Mouse (Mus musculus): ENCODE measurements around the gene Upf3a. TPM values are rescaled to one million over a fixed set of nuclear protein-coding genes. Genes with fewer than 3 reads are reported as not detected.
A peak's percentile ranks its signal among the peaks of the same experiment; 100 is the strongest.
"Not testable (repeated sequence)": the region's sequence is repeated elsewhere in the genome, so short reads cannot be mapped to it uniquely, and the experiment has no call there.

The Upf3a gene
- not detected in 2 replicates for polyA plus RNA-seq (2012; ENCODE audit: insufficient read depth, insufficient read length, low replicate concordance, missing spikeins)

DNA sequence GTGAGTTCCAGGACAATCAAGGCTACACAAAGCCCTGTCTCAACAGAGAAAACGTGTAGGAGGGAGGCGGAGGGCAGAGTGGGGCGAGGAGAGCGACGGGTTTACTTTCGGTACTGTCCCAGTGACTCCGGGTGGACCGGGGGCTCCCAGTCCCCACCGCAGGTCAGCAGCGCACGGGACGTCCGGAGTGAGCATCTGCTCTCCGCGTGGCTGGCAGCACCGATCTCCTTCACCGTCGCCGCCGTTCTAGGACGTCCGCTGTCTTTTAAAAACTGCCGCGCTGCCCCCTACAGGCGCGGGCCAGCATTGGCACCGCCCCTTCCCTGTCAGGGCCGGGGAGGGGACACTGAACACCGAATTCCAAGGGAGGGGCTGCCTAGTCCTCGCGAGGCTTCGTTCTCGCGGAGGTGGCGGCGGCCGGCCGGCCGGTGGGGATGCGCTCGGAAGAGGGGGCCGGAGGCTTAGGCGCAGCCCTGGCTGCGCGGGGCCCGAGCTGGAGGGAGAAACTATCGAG is at the start of gene Upf3a:
TSS of gene Upf3a (plus strand) at position 366 of the 514 bp plus-strand sequence.
- WGBS, result under 1% methylated on average over 47 of the region's 47 CpGs
- peak; percentile 89 for TF ChIP-seq CTCF (IDR thresholded peaks at IDR 0.05; ENCODE audit: insufficient read depth, low read depth, low read length)
- TF ChIP-seq POLR2A (IDR thresholded peaks at IDR 0.05; ENCODE audit: insufficient read depth, low read depth, low read length), result no peak
- Histone ChIP-seq H3K27ac (ENCODE audit: insufficient read depth, low read depth, low read length) (peak within 1 kb of the TSS; percentile 98), H3K4me1 (ENCODE audit: control insufficient read depth, insufficient read depth, low read length) (peaks cover 7% of the 10 kb centered on the region), H3K4me3 (ENCODE audit: insufficient read depth, low read depth, low read length) (peak within 1 kb of the TSS; percentile 82)

DNA sequence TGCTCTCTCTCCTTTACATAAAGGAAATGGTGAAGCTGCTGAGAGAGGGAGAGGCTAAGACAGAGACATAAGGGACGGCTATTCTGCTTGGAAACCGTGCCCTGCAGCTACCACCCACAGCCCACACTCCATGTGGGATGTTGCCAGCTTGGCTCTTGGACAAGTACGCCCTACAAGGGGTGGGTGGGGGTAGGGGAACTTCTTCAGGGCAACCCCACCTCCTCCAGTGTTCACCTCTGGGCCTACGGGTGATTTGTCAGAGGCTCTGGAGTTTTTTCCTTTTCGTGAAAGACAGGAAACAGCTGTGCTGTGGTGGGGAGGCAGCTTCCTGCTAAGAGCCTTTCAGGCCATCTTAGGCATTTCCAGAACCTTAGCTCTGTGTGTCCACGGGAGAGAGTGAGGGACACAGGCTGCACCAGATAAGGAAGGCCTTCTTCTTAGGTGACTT is 45.1 kb upstream of the Upf3a start:
- TF ChIP-seq CTCF (IDR thresholded peaks at IDR 0.05; ENCODE audit: insufficient read depth, low read depth, low read length) (no peak), POLR2A (IDR thresholded peaks at IDR 0.05; ENCODE audit: insufficient read depth, low read depth, low read length) (no peak)
- Histone ChIP-seq H3K4me3 (ENCODE audit: insufficient read depth, low read depth, low read length) (no peak overlapping the region), H3K4me1 (ENCODE audit: control insufficient read depth, insufficient read depth, low read length) (peaks cover 4% of the 10 kb centered on the region; the same call in 1 of the 2 replicates), H3K27ac (ENCODE audit: insufficient read depth, low read depth, low read length) (no peak overlapping the region)
- WGBS, result 13% methylated on average over 6 of the region's 6 CpGs

DNA sequence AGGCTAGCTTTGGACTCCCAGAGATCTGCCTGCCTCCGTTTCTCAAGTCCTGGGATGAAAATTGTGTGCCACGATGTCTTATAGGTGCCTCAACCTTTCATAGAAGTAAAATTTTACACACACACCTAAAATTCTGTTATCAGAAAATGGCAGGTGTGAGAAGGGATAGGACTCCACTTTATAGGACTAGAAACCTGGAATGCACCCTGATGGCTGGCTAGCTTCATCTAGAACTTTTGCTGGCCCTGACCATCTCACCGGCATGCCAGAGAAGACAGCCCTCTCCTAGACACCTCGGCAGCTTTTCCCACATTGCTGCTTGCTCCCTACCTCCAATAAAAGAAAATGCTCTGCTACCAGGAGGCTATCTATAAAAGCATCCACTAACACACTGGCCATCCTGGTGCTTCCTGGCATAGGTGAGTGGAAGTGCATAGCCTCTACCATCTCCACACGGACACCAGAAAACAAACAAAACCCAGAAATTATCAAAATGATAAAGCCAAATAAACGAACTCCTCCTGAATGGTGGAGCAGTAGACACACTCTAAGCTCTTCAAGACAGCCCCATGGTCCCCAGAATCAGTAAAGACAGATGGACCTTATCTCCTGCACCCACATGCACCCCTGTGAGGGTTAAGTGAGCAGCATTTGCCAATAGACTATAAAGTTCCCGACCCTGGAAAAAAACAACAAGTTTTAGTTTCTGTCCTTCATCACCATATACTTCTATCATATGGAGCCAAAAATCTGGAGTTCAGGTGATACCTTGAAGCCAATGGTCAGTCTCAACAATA is 44.4 kb upstream of the Upf3a start:
- 86% methylated on average over 7 of the region's 7 CpGs for WGBS
- TF ChIP-seq CTCF (IDR thresholded peaks at IDR 0.05; ENCODE audit: insufficient read depth, low read depth, low read length) (no peak), POLR2A (IDR thresholded peaks at IDR 0.05; ENCODE audit: insufficient read depth, low read depth, low read length) (no peak)
- no peak overlapping the region for H3K27ac ChIP-seq (ENCODE audit: insufficient read depth, low read depth, low read length)

DNA sequence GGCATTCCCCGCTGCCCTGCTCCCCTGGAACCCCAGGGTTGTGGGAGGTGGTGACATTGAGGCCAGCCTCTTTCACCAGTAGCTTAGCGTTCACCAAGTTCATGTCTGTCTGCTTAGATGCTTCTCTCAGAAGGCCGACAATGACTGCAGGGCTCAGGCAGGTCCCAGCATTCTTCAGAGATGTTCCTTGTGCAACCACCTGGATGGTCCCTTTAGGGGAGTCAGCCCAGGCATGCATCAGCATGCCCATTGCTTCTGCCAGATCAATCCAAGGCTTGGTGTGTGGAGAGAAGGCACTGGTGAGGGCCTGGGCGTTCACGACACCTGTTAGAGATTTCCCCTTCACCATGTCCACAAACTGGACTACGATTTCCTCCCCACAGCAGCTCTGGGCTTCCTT is 39.2 kb upstream of the Upf3a start:
- H3K4me3 ChIP-seq (ENCODE audit: insufficient read depth, low read depth, low read length); H3K27ac ChIP-seq (ENCODE audit: insufficient read depth, low read depth, low read length): not testable (repeated sequence)
- H3K4me1 ChIP-seq (ENCODE audit: control insufficient read depth, insufficient read depth, low read length), result peaks cover 11% of the 10 kb centered on the region
- WGBS, result 97% methylated on average over 6 of the region's 6 CpGs

More for the DNA sequence above, 44.4 kb upstream of the Upf3a start:
- H3K4me3 ChIP-seq (ENCODE audit: insufficient read depth, low read depth, low read length), result no peak overlapping the region
- peaks cover 4% of the 10 kb centered on the region; the same call in 1 of the 2 replicates for H3K4me1 ChIP-seq (ENCODE audit: control insufficient read depth, insufficient read depth, low read length)

DNA sequence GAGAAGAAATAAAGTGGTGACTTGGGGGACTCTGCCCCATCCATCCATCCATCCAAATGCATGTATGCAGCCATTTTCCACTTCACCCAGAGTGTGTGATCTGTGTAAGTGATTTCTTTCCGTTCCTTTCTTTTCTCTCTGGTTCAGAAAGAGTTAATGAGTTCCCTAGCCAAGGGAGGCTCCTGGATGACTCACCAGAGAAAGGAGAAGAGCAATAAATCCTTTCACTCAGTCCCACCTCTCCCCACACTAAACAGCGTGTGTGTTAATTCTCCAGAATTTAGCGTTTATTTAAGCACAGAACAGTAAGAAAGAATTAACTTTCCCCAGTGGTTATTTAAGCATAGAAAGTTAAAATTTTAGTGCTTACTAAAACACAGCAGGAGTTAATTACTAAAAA is 37.8 kb upstream of the Upf3a start:
- TF ChIP-seq CTCF (IDR thresholded peaks at IDR 0.05; ENCODE audit: insufficient read depth, low read depth, low read length) (no peak), POLR2A (IDR thresholded peaks at IDR 0.05; ENCODE audit: insufficient read depth, low read depth, low read length) (no peak)
- H3K27ac ChIP-seq (ENCODE audit: insufficient read depth, low read depth, low read length), result no peak overlapping the region
- peaks cover 11% of the 10 kb centered on the region for H3K4me1 ChIP-seq (ENCODE audit: control insufficient read depth, insufficient read depth, low read length)
- WGBS, result 13% methylated on average over 3 of the region's 3 CpGs
- H3K4me3 ChIP-seq (ENCODE audit: insufficient read depth, low read depth, low read length), result no peak overlapping the region

DNA sequence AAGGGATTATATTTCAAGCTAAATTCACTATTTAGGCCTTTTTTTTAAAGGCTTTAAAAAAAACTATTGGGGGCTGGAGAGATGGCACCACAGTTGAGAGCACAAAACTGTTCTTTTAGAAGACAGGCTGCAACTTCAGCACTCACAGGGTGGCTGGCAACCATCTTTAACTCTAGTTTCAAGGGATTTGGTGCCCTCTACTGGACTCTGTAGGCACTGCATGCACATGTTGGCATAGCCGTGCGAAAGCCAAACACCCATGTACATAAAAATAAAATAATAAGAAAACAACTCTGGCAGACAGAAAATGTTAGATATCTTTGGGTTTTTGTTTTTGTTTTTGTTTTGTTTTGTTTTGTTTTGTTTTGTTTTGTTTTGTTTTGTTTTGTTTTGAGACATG is 31.7 kb upstream of the Upf3a start:
- TF ChIP-seq POLR2A (IDR thresholded peaks at IDR 0.05; ENCODE audit: insufficient read depth, low read depth, low read length), result no peak
- WGBS, result 21% methylated on average over 2 of the region's 2 CpGs
- H3K27ac ChIP-seq (ENCODE audit: insufficient read depth, low read depth, low read length), result no peak overlapping the region
- H3K4me1 ChIP-seq (ENCODE audit: control insufficient read depth, insufficient read depth, low read length), result no peaks in the 10 kb centered on the region
- H3K4me3 ChIP-seq (ENCODE audit: insufficient read depth, low read depth, low read length), result no peak overlapping the region

DNA sequence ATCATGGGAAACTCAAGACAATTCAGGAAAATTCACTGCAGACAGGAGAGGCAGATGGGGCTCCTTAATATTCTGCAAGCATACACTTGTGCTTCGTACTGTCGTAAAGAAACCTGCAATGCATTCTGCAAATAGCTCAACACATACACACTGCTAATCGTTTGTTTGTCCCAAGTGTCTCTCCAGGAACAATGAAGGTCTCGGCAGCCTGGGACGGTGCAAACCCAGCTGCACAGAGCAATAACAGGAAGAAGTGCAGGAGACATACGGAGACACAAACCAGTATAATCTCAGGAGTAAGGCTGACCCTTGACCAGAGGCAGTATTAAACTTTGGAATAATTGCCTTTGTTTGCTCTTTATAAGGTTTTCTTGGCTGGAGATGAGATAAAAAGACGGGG is 28.9 kb upstream of the Upf3a start:
- Histone ChIP-seq H3K4me1 (ENCODE audit: control insufficient read depth, insufficient read depth, low read length) (peaks cover 3% of the 10 kb centered on the region; the same call in 1 of the 2 replicates), H3K27ac (ENCODE audit: insufficient read depth, low read depth, low read length) (no peak overlapping the region), H3K4me3 (ENCODE audit: insufficient read depth, low read depth, low read length) (no peak overlapping the region)
- TF ChIP-seq CTCF (IDR thresholded peaks at IDR 0.05; ENCODE audit: insufficient read depth, low read depth, low read length) (no peak), POLR2A (IDR thresholded peaks at IDR 0.05; ENCODE audit: insufficient read depth, low read depth, low read length) (no peak)
- WGBS, result 42% methylated on average over 7 of the region's 7 CpGs

DNA sequence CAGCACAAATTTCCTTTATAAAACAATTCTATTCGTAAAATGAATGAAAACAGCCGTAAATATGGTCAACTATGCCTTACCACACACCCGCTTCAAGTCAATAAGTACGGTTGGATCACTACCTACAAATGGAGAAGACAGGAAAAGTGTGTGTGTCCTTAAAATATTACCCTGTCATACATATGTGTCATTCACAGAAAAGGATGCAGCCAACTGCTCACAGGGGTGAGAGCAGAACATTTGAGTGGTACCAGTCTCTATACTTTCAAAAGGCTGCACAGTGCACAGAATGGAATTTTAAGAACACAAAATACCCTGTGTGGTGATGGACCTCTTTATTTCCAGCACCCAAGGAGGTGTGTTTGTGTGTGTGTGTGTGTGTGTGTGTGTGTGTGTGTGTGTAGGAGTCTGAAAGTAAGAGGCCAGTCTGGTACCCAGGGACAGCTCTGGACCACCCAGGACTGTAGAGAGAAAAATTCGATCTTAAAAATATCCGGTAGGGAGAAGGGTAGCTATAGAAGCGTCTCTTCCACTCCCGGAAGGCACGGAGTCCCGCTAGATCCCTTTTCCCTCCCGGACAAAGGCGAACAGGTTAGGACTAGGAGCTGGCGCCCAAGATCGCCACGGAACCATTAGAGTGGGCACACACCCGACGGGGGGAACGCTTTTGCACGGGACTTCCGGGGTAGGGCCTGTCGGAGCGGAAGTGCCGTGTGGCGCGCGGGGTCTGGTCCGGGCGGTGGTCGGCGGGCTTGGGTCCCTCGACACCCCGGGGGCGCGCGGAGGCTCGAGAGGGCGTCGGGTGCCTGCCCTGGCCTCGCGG is 28.2 kb upstream of the Upf3a start, which contains the start of gene Cdc16:
TSS of gene Cdc16 (plus strand) at position 695 of the 823 bp plus-strand sequence.
- peak within 1 kb of the TSS; percentile 89 for H3K4me3 ChIP-seq (ENCODE audit: insufficient read depth, low read depth, low read length)
- 8% methylated on average over 40 of the region's 40 CpGs for WGBS
- H3K4me1 ChIP-seq (ENCODE audit: control insufficient read depth, insufficient read depth, low read length), result peaks cover 3% of the 10 kb centered on the region; the same call in 1 of the 2 replicates
- TF ChIP-seq CTCF (IDR thresholded peaks at IDR 0.05; ENCODE audit: insufficient read depth, low read depth, low read length), result no peak
- peak; percentile 68 for TF ChIP-seq POLR2A (IDR thresholded peaks at IDR 0.05; ENCODE audit: insufficient read depth, low read depth, low read length)
- H3K27ac ChIP-seq (ENCODE audit: insufficient read depth, low read depth, low read length), result peak within 1 kb of the TSS; percentile 43

Data from olfactory bulb, adult 2 months (tissue).